8 mouse cellular contexts compared by ENCODE assay signal in the genomic region with DNA sequence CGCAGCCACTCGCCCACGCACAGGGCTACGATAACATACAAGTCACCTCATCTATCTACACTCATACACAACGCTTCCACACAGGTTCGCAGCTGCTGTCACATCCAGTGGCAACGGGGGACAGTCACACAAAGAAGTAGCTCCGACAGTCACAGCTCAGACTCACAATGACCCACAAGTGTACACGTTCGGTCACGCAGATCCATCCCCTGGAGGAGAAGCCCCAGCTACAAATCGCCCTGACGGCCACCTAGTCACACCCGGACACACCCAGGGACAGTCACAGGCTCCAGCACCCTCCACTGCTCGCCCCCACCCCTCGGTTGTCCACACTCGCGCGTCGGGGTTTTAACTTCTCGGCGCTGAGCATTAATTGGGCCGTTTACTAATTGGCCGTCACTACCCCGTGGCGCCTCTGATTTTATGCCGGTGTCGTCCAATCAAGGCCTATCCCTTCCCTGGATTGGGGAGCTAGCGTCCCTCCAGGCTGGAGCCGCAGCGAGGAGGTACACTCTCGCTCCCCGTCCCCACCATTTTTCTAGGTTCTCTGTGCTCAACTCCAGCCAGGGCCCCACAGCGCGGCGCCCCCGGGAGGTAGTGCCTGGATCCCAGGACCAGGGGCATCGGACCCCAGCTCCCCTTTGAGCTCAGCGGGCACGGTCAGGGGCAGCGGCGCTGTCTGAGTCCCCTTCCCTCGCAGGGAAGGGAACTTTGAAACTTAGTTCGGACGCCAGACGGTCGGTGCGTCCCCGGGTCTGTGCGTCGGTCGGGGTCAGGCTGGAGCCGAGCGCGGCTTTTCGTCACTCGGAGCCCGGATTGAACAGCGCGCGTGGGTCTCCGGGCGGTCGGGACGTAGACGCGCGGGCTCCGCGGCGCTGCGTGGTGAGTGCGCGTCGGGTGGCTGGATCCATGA. TPM values are rescaled to one million over a fixed set of nuclear protein-coding genes. Genes with fewer than 3 reads are reported as not detected.
DNase-seq lines count a peak whose midpoint lies in the region; ATAC-seq and TF ChIP-seq lines count a peak whose summit lies in the region.

No protein-coding gene starts in this region.

- H3K27me3 ChIP-seq in heart, embryonic 15.5 days: peaks cover 49% of the 10 kb centered on the region
- H3K27me3 ChIP-seq in liver, embryonic 13.5 days: peaks cover 64% of the 10 kb centered on the region
- H3K27me3 ChIP-seq in neural tube, embryonic 14.5 days (ENCODE audit: control insufficient read depth, insufficient read depth, low read length): peaks cover 20% of the 10 kb centered on the region

- H3K4me2 ChIP-seq in heart, embryonic 15.5 days: peak overlapping the region; percentile 91
- H3K4me2 ChIP-seq in liver, embryonic 13.5 days: peak overlapping the region; percentile 72
- peak overlapping the region; percentile 69 for H3K4me2 ChIP-seq in neural tube, embryonic 14.5 days (ENCODE audit: low read depth, low read length)

- H3K27ac ChIP-seq in cortical plate, adult 2 months (ENCODE audit: insufficient read depth, low read length): peak overlapping the region; percentile 70
- H3K27ac ChIP-seq in heart, embryonic 15.5 days: no peak overlapping the region
- no peak overlapping the region for H3K27ac ChIP-seq in liver, embryonic 13.5 days
- peak overlapping the region; percentile 57 for H3K27ac ChIP-seq in neural tube, embryonic 14.5 days (ENCODE audit: low read depth, low read length)

- no peak for TF ChIP-seq POLR2A in cortical plate, adult 2 months (IDR thresholded peaks at IDR 0.05; ENCODE audit: extremely low read depth, insufficient read depth, low read length)

- no peaks in the 10 kb centered on the region for H3K4me1 ChIP-seq in cortical plate, adult 2 months (ENCODE audit: control insufficient read depth, insufficient read depth, low read length)
- H3K4me1 ChIP-seq in heart, embryonic 15.5 days (replicated peaks): peaks cover 31% of the 10 kb centered on the region
- peaks cover 21% of the 10 kb centered on the region for H3K4me1 ChIP-seq in liver, embryonic 13.5 days (replicated peaks)
- H3K4me1 ChIP-seq in neural tube, embryonic 14.5 days (ENCODE audit: control insufficient read depth, insufficient read depth, low read length): 0 out of 2 replicates have a peak, but pooled peaks cover 8% of the 10 kb centered on the region

- H3K9ac ChIP-seq in heart, embryonic 15.5 days: peak overlapping the region; percentile 46
- H3K9ac ChIP-seq in liver, embryonic 13.5 days: no peak overlapping the region
- H3K9ac ChIP-seq in neural tube, embryonic 14.5 days (replicated peaks; ENCODE audit: low read depth, low read length): peak overlapping the region; percentile 64

- no peak for TF ChIP-seq CTCF in cortical plate, adult 2 months (IDR thresholded peaks at IDR 0.05; ENCODE audit: extremely low read depth, insufficient read depth, low read length)

- H3K4me3 ChIP-seq in cortical plate, adult 2 months (ENCODE audit: insufficient read depth, low read length): peak overlapping the region; percentile 17
- H3K4me3 ChIP-seq in heart, embryonic 15.5 days: peak overlapping the region; percentile 60
- peak overlapping the region; percentile 54 for H3K4me3 ChIP-seq in liver, embryonic 13.5 days (replicated peaks)
- peak overlapping the region; percentile 48 for H3K4me3 ChIP-seq in neural tube, embryonic 14.5 days (ENCODE audit: low read depth, low read length)

- no peaks in the 10 kb centered on the region for H3K36me3 ChIP-seq in heart, embryonic 15.5 days
- H3K36me3 ChIP-seq in liver, embryonic 13.5 days: no peaks in the 10 kb centered on the region
- no peaks in the 10 kb centered on the region for H3K36me3 ChIP-seq in neural tube, embryonic 14.5 days (ENCODE audit: control insufficient read depth, insufficient read depth, low read length)

- 1% methylated on average over 75 of the region's 75 CpGs for whole genome bisulfite sequencing in heart, embryonic 15.5 days
- 2% methylated on average over 75 of the region's 75 CpGs for WGBS in liver, embryonic 13.5 days (ENCODE audit: insufficient replicate concordance)
- under 1% methylated on average over 74 of the region's 75 CpGs for WGBS in neural tube, embryonic 14.5 days

- peak; percentile 21 for DNase-seq in right cerebral cortex, postnatal 14 days
- no peak for DNase-seq in right cerebral cortex, adult 2 months (ENCODE audit: low spot score in 2 of 2)
- DNase-seq in liver, embryonic 13.5 days: no peak
- no peak for DNase-seq in urinary bladder, postnatal 10 days (ENCODE audit: low spot score)
- no peak for DNase-seq in ovary, adult 18-20 months (ENCODE audit: low spot score)

- no peaks in the 10 kb centered on the region for H3K9me3 ChIP-seq in heart, embryonic 15.5 days (replicated peaks)
- no peaks in the 10 kb centered on the region for H3K9me3 ChIP-seq in liver, embryonic 13.5 days (replicated peaks)
- no peaks in the 10 kb centered on the region for H3K9me3 ChIP-seq in neural tube, embryonic 14.5 days (ENCODE audit: control insufficient read depth, low read length)

- no peak; the same call in 1 of the 2 replicates for ATAC-seq in heart, embryonic 15.5 days (replicated peaks; ENCODE audit: insufficient number of reproducible peaks, insufficient read depth, low FRiP score, low read depth)
- ATAC-seq in liver, embryonic 13.5 days (ENCODE audit: low read depth): no peak
- ATAC-seq in neural tube, embryonic 14.5 days (ENCODE audit: low read depth): 0 out of 2 replicates have a peak, but pooled peaks have one; percentile 10

RNA-seq across cellular contexts. Expression of a gene that starts 1.0 kb away (rescaled TPM):
- polyA plus RNA-seq in cortical plate, adult 2 months (2012; rRNA removed): 26.1 and 28.1 TPM in 2 replicates
- polyA plus RNA-seq in heart, embryonic 15.5 days (2015; fragmentation: Nextera tagmentation; extraction: Ambion mirVana): 4.4 and 5.9 TPM in 2 replicates
- polyA plus RNA-seq in liver, embryonic 13.5 days (2015; fragmentation: Nextera tagmentation; extraction: Ambion mirVana): 0.36 and 0.82 TPM in 2 replicates
- polyA plus RNA-seq in neural tube, embryonic 14.5 days (2014; fragmentation: Nextera tagmentation; extraction: Ambion mirVana): 24.1 and 24.2 TPM in 2 replicates

Comparison
In these comparisons a context has a peak if more than half of its experiments do, and no peak if none do; other contexts are left out.
1. H3K27ac ChIP-seq: peak in cortical plate, adult 2 months (single experiment) and neural tube, embryonic 14.5 days (single experiment); none in heart, embryonic 15.5 days (single experiment) and liver, embryonic 13.5 days (single experiment).
2. Peak in every context shown above with its lines, with median percentiles within 50 percentile points of each other: H3K4me3 ChIP-seq and H3K4me2 ChIP-seq.